Mouse (Mus musculus) midbrain, embryonic 14.5 days (tissue): ENCODE data around the gene Mgp. TPM values are rescaled to one million over a fixed set of nuclear protein-coding genes. Genes with fewer than 3 reads are reported as not detected.

Experiments used
- ATAC-seq: fragments of 200-750 bp; cut with Nextera tagmentation; 2 replicates; pipeline ENCODE4 v1.8.0; 2017; ENCODE audit warnings: moderate number of reproducible peaks, moderate library complexity; ENCODE audit not compliant: low FRiP score, low TSS enrichment
- DNase-seq: peaks from one replicate; pipeline ENCODE4 v3.0.0-alpha.2; 2015
- H3K27ac ChIP-seq: fragments of 300-500 bp; sonication (generic); replicated peaks from 2 replicates; pipeline ENCODE4 v1.5.1; 2014; ENCODE audit warnings: mild to moderate bottlenecking, low read depth, low read length, moderate library complexity
- H3K27me3 ChIP-seq: fragments of 300-500 bp; sonication (generic); 2 replicates; pipeline ENCODE4 v1.6.1; 2014; ENCODE audit warnings: low read length, control low read depth, mixed read lengths; ENCODE audit not compliant: control insufficient read depth, insufficient read depth
- H3K36me3 ChIP-seq: fragments of 300-500 bp; sonication (generic); 2 replicates; pipeline ENCODE4 v1.6.1; 2014; ENCODE audit warnings: low read length, control low read depth; ENCODE audit not compliant: control insufficient read depth, insufficient read depth
- H3K4me1 ChIP-seq: fragments of 300-500 bp; sonication (generic); 2 replicates; pipeline ENCODE4 v1.6.1; 2014; ENCODE audit warnings: mild to moderate bottlenecking, antibody characterized with exemption, low read length, control low read depth; ENCODE audit not compliant: control insufficient read depth, insufficient read depth
- H3K4me2 ChIP-seq: fragments of 300-500 bp; sonication (generic); 2 replicates; pipeline ENCODE4 v1.6.1; 2014; ENCODE audit warnings: mild to moderate bottlenecking, low read length, moderate library complexity
- H3K4me3 ChIP-seq: fragments of 300-500 bp; sonication (generic); replicated peaks from 2 replicates; pipeline ENCODE4 v1.5.1; 2014; ENCODE audit warnings: low read depth, low read length
- H3K9ac ChIP-seq: fragments of 300-500 bp; sonication (generic); replicated peaks from 2 replicates; pipeline ENCODE4 v1.6.1; 2014; ENCODE audit warnings: mild to moderate bottlenecking, low read length, moderate library complexity
- H3K9me3 ChIP-seq: fragments of 300-500 bp; sonication (generic); 2 replicates; pipeline ENCODE4 v1.6.1; 2016; ENCODE audit warnings: low read length, control low read depth, mixed read lengths; ENCODE audit not compliant: control insufficient read depth
- WGBS: fragments of 180-500 bp; shearing (Covaris S2); extraction: QIAGEN DNeasy Blood & Tissue Kit; methylation state at CpG from one replicate; pipeline ENCODE4 v1.1.7; 2014; 5-methylcytosine and 5-hydroxymethylcytosine counted together
- polyA plus RNA-seq: library from polyadenylated mRNA; unstranded; fragments of >200 nt; fragmentation: Nextera tagmentation; extraction: Ambion mirVana; gene quantifications from 2 replicates; pipeline ENCODE4 v1.2.1, GENCODE M21; 2014

The Mgp gene
- polyA plus RNA-seq, 1 experiment from 2014 or later, result 3.5 TPM

- ATAC-seq (no peak), DNase-seq (no peak)
- Histone ChIP-seq H3K27ac (no peak overlapping the region), H3K36me3 (no peaks in the 10 kb centered on the region), H3K4me2 (no peak overlapping the region), H3K4me3 (no peak overlapping the region), H3K27me3 (no peaks in the 10 kb centered on the region), H3K9me3 (no peaks in the 10 kb centered on the region), H3K4me1 (no peaks in the 10 kb centered on the region), H3K9ac (no peak overlapping the region)
- 87% methylated on average over 9 of the region's 9 CpGs for WGBS
Observed at GRCm38 (mm10) chr6:136902527-136902926, 26.9 kb upstream of the Mgp start.

DNA sequence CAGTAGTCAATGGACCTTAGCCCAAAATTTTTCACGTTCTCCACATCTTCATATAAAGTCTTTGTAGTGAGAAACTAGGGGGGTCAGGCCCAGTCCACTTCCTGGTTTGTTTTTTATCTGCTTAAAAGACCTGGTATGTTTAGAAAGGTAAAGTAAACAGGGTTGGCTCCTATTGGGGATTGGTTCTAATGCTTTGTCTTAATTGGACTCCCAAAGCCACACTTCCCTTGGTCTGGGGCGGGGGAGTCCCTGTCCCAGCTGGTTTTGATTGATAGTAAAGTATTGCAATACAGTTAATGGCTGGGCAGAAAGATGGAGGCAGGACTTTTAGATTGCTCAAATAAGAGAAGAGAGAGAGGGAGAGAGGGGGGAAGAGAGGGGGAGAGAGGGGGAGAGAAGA, 25.4 kb upstream of the Mgp start:
- 85% methylated on average over 2 of the region's 2 CpGs for WGBS
- Histone ChIP-seq H3K9ac (no peak overlapping the region), H3K4me3 (no peak overlapping the region), H3K4me1 (no peaks in the 10 kb centered on the region), H3K36me3 (no peaks in the 10 kb centered on the region), H3K27ac (no peak overlapping the region), H3K27me3 (no peaks in the 10 kb centered on the region), H3K4me2 (no peak overlapping the region), H3K9me3 (no peaks in the 10 kb centered on the region)
- ATAC-seq (no peak), DNase-seq (no peak)

DNA sequence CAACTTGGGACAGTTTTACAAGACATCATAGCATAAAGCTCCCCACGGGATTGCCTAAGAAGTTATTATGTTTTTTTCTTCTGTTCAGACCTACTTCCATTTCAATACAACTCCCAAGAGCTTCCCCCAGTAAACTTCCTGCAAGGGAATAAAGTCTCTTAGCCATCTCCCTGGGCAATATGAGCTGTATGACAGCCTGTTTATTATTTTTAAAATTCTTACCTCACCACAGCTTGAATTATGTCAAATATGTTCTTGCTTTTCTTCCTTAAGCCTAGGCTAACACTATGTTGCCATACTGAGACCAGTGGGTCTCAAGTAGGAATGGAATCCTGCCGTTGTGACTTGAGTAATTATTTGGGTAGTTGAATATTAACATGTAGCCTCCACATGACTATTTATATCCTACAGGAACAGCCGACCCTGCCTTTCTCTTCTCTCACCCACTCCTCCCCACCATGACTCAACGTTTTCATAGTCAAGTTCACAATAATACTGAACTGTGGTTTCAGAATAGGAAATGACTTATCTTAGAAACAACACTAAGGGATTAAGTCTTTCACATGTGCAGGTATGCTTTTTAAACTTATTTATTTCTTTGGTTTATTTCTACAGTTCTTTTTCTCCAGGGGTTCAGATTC, 24.9 kb upstream of the Mgp start:
- Histone ChIP-seq H3K4me3 (no peak overlapping the region), H3K36me3 (no peaks in the 10 kb centered on the region), H3K9ac (no peak overlapping the region), H3K4me1 (no peaks in the 10 kb centered on the region), H3K27ac (no peak overlapping the region), H3K9me3 (no peaks in the 10 kb centered on the region), H3K4me2 (no peak overlapping the region), H3K27me3 (no peaks in the 10 kb centered on the region)
- WGBS, result 85% methylated on average over 4 of the region's 4 CpGs
- ATAC-seq (no peak), DNase-seq (no peak)

GRCm38 (mm10) chr6:136898954-136899353, 23.3 kb upstream of the Mgp start:
- Histone ChIP-seq H3K4me3 (no peak overlapping the region), H3K4me1 (no peaks in the 10 kb centered on the region), H3K4me2 (no peak overlapping the region), H3K36me3 (no peaks in the 10 kb centered on the region), H3K27ac (no peak overlapping the region), H3K27me3 (no peaks in the 10 kb centered on the region), H3K9me3 (no peaks in the 10 kb centered on the region), H3K9ac (no peak overlapping the region)
- 85% methylated on average over 2 of the region's 2 CpGs for WGBS
- no peak for DNase-seq
- ATAC-seq, result no peak

- Histone ChIP-seq H3K4me3 (no peak overlapping the region), H3K27ac (no peak overlapping the region), H3K9ac (no peak overlapping the region), H3K36me3 (no peaks in the 10 kb centered on the region), H3K4me2 (no peak overlapping the region), H3K4me1 (no peaks in the 10 kb centered on the region), H3K27me3 (no peaks in the 10 kb centered on the region), H3K9me3 (no peaks in the 10 kb centered on the region)
- DNase-seq (no peak), ATAC-seq (no peak)
- WGBS, result 78% methylated on average over 4 of the region's 4 CpGs
Observed at GRCm38 (mm10) chr6:136898222-136898621, 22.6 kb upstream of the Mgp start.

GRCm38 (mm10) chr6:136897789-136898188, 22.2 kb upstream of the Mgp start:
- no peaks in the 10 kb centered on the region for H3K4me1 ChIP-seq
- DNase-seq (no peak), ATAC-seq (no peak)
- H3K9me3 ChIP-seq, result no peaks in the 10 kb centered on the region
- no peak overlapping the region for H3K9ac ChIP-seq
- no peak overlapping the region for H3K4me3 ChIP-seq
- H3K27ac ChIP-seq, result no peak overlapping the region
- H3K36me3 ChIP-seq, result no peaks in the 10 kb centered on the region
- no peaks in the 10 kb centered on the region for H3K27me3 ChIP-seq
- 91% methylated on average over 4 of the region's 4 CpGs for WGBS
- no peak overlapping the region for H3K4me2 ChIP-seq

DNA sequence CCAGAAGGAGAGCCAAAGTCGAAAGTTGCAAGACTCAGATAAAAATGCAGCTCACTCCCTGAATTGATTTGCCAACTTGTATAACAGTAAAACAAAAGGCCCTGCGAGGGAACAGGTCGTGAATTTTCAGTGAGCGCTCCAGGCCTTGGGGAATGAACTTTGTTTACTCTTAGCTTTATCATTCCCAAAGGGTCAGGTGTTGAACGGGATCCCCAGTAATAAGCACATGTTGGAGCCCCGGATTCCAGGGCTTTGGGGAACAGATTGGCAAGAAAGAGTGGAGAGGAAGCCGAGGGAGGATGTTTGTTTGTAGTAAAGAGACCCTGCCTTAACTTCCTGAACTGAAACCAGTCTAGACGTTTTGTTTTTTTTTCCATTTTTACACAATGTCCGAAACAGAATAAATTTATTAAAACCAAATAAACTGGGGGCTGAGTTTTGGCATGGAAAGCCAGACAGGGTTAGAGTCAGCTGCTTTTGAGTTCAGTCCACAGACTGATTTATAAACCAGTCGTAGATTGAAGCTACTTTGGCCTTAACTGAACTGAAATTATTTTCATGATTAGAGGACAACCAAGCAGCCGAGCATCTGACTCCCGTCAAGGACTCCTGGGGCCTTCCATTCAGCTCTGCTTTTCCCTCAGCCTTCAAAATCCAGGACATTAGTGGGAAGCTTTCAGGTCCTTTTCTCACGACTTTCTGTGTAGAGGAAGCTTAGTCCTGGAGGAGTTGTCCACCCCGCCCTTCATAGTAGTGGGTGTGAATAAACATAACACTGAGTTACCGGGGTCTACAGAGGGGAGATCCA, 19.1 kb upstream of the Mgp start:
- H3K4me2 ChIP-seq, result no peak overlapping the region
- no peak overlapping the region for H3K4me3 ChIP-seq
- DNase-seq (no peak), ATAC-seq (no peak)
- H3K36me3 ChIP-seq, result no peaks in the 10 kb centered on the region
- H3K9me3 ChIP-seq, result no peaks in the 10 kb centered on the region
- no peak overlapping the region for H3K9ac ChIP-seq
- no peaks in the 10 kb centered on the region for H3K27me3 ChIP-seq
- WGBS, result 70% methylated on average over 15 of the region's 15 CpGs
- no peaks in the 10 kb centered on the region for H3K4me1 ChIP-seq
- H3K27ac ChIP-seq, result no peak overlapping the region

- DNase-seq (no peak), ATAC-seq (no peak)
- H3K4me3 ChIP-seq, result no peak overlapping the region
- WGBS, result 90% methylated on average over 2 of the region's 2 CpGs
- H3K9me3 ChIP-seq, result no peaks in the 10 kb centered on the region
- no peak overlapping the region for H3K27ac ChIP-seq
- no peaks in the 10 kb centered on the region for H3K27me3 ChIP-seq
- no peak overlapping the region for H3K9ac ChIP-seq
- no peaks in the 10 kb centered on the region for H3K36me3 ChIP-seq
- no peak overlapping the region for H3K4me2 ChIP-seq
- H3K4me1 ChIP-seq, result no peaks in the 10 kb centered on the region
Observed at GRCm38 (mm10) chr6:136892002-136892401, 16.4 kb upstream of the Mgp start.

DNA sequence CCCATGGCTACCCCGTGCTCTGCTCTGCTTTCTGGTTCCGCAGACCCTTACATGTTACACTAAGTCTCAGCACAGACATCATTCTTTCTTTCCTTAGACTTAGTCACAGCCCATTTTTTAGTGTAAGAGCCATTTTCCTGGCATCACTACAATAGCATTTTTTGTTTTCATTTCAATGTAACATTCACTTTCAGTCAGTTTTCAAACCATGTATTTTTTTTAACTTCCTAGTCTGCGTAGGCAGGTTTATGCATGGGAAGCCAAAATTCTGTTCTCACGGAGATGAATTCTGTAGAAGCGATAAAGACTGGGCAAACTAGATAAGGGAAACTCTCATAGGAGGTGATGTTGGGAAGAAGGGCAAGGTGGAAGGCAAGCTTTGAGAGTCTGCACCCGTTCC, 13.9 kb upstream of the Mgp start:
- DNase-seq, result no peak

More for the DNA sequence above, 13.9 kb upstream of the Mgp start:
- WGBS, result 94% methylated on average over 6 of the region's 6 CpGs
- H3K27me3 ChIP-seq, result no peaks in the 10 kb centered on the region
- no peak overlapping the region for H3K4me2 ChIP-seq
- no peak overlapping the region for H3K27ac ChIP-seq
- H3K36me3 ChIP-seq, result no peaks in the 10 kb centered on the region
- no peaks in the 10 kb centered on the region for H3K9me3 ChIP-seq
- ATAC-seq, result no peak
- no peak overlapping the region for H3K9ac ChIP-seq
- no peak overlapping the region for H3K4me3 ChIP-seq
- no peaks in the 10 kb centered on the region for H3K4me1 ChIP-seq
